Mouse (Mus musculus): ENCODE data around the gene Rpl23. TPM values are rescaled to one million over a fixed set of nuclear protein-coding genes. Genes with fewer than 3 reads are reported as not detected.
"Not testable (repeated sequence)": the region's sequence is repeated elsewhere in the genome, so short reads cannot be mapped to it uniquely, and the experiment has no call there.

Rpl23 gene
- total RNA-seq, 1 experiment from 2014 or later, result 809 TPM

GRCm38 (mm10) chr11:97799994-97800690, 17.9 kb upstream of the Rpl23 start:
- DNase-seq, result peak; percentile 89

GRCm38 (mm10) chr11:97799146-97799993, 17.1 kb upstream of the Rpl23 start:
- peak; percentile 93 for DNase-seq

GRCm38 (mm10) chr11:97798782-97799145, 16.5 kb upstream of the Rpl23 start, which contains the start of gene Lasp1:
Gene Lasp1 (plus strand): TSS chr11:97799000.
- DNase-seq, result peak; percentile 94

GRCm38 (mm10) chr11:97798083-97798435, 15.8 kb upstream of the Rpl23 start:
- no peak for DNase-seq

GRCm38 (mm10) chr11:97797369-97798082, 15.3 kb upstream of the Rpl23 start:
- DNase-seq, result no peak

- DNase-seq, result peak; percentile 79
Observed at GRCm38 (mm10) chr11:97796910-97797309, 14.7 kb upstream of the Rpl23 start.

GRCm38 (mm10) chr11:97793165-97793564, 10.9 kb upstream of the Rpl23 start:
- DNase-seq, result peak; percentile 59

- not testable (repeated sequence) for DNase-seq
Observed at GRCm38 (mm10) chr11:97790778-97791438, 8.7 kb upstream of the Rpl23 start.

- DNase-seq, result no peak
Observed at GRCm38 (mm10) chr11:97789727-97790126, 7.5 kb upstream of the Rpl23 start.

GRCm38 (mm10) chr11:97787961-97788360, 5.7 kb upstream of the Rpl23 start:
- no peak for DNase-seq

GRCm38 (mm10) chr11:97782564-97782895, 293 bp upstream of the Rpl23 start:
- no peak for DNase-seq

- no peak for DNase-seq
Observed at GRCm38 (mm10) chr11:97781478-97781831, 782 bp downstream of the Rpl23 start.

- no peak for DNase-seq
Observed at GRCm38 (mm10) chr11:97779968-97780701, 2.1 kb downstream of the Rpl23 start.

GRCm38 (mm10) chr11:97778918-97779317, 3.3 kb downstream of the Rpl23 start:
- DNase-seq, result no peak

- DNase-seq, result peak; percentile 48
Observed at GRCm38 (mm10) chr11:97777129-97777529, 5.1 kb downstream of the Rpl23 start.

GRCm38 (mm10) chr11:97776497-97777128, 5.6 kb downstream of the Rpl23 start:
- no peak for DNase-seq

GRCm38 (mm10) chr11:97775808-97776496, 6.3 kb downstream of the Rpl23 start, which contains the start of gene 1700001P01Rik:
Gene 1700001P01Rik (minus strand): TSS chr11:97775918.
- DNase-seq, result no peak

- DNase-seq, result no peak
Observed at GRCm38 (mm10) chr11:97775186-97775585, 7.1 kb downstream of the Rpl23 start.

GRCm38 (mm10) chr11:97771410-97771809, 10.8 kb downstream of the Rpl23 start:
- DNase-seq, result no peak

GRCm38 (mm10) chr11:97769704-97770103, 12.5 kb downstream of the Rpl23 start:
- no peak for DNase-seq
